Mouse (Mus musculus) splenic B cell, adult 2 months (primary cell): ENCODE results near the gene Myo18a.
A peak's percentile ranks its signal among the peaks of the same experiment; 100 is the strongest.

Experiments used
- DNase-seq: peaks from one replicate; pipeline ENCODE4 v3.0.0-alpha.2; 2011; ENCODE audit warnings: low read depth, low spot score
- H3K27me3 ChIP-seq: 2 replicates; pipeline ENCODE4 v1.6.1; 2012; ENCODE audit warnings: mild to moderate bottlenecking, low read length, moderate library complexity, mixed read lengths; ENCODE audit not compliant: control insufficient read depth, poor library complexity, insufficient read depth, severe bottlenecking
- H3K36me3 ChIP-seq: 2 replicates; pipeline ENCODE4 v1.6.1; 2012; ENCODE audit warnings: mild to moderate bottlenecking, low read length, moderate library complexity, mixed read lengths; ENCODE audit not compliant: control insufficient read depth, poor library complexity, insufficient read depth, severe bottlenecking

Gene Myo18a

GRCm38 (mm10) chr11:77872236-77872635 lies 109.2 kb downstream of the Myo18a start:
- no peaks in the 10 kb centered on the region; the same call in 1 of the 2 replicates for H3K27me3 ChIP-seq
- H3K36me3 ChIP-seq, result no peaks in the 10 kb centered on the region
- DNase-seq, result no peak

GRCm38 (mm10) chr11:77872685-77873084 lies 109.6 kb downstream of the Myo18a start:
- DNase-seq, result no peak
- H3K36me3 ChIP-seq, result no peaks in the 10 kb centered on the region
- H3K27me3 ChIP-seq, result no peaks in the 10 kb centered on the region; the same call in 1 of the 2 replicates

GRCm38 (mm10) chr11:77873116-77873515 lies 110.1 kb downstream of the Myo18a start:
- H3K36me3 ChIP-seq, result no peaks in the 10 kb centered on the region
- H3K27me3 ChIP-seq, result no peaks in the 10 kb centered on the region
- DNase-seq, result no peak

GRCm38 (mm10) chr11:77874685-77875231 lies 111.7 kb downstream of the Myo18a start:
- DNase-seq, result no peak
- H3K36me3 ChIP-seq, result no peaks in the 10 kb centered on the region
- H3K27me3 ChIP-seq, result no peaks in the 10 kb centered on the region

- DNase-seq, result no peak
- Histone ChIP-seq H3K27me3 (no peaks in the 10 kb centered on the region), H3K36me3 (no peaks in the 10 kb centered on the region)
Measured at GRCm38 (mm10) chr11:77875269-77875668, 112.2 kb downstream of the Myo18a start.

- DNase-seq, result no peak
- Histone ChIP-seq H3K27me3 (no peaks in the 10 kb centered on the region), H3K36me3 (no peaks in the 10 kb centered on the region)
Measured at GRCm38 (mm10) chr11:77875847-77876759, 113.1 kb downstream of the Myo18a start.

GRCm38 (mm10) chr11:77876760-77877148 lies 113.7 kb downstream of the Myo18a start:
- Histone ChIP-seq H3K27me3 (no peaks in the 10 kb centered on the region), H3K36me3 (no peaks in the 10 kb centered on the region)
- DNase-seq, result no peak

- DNase-seq, result no peak
- Histone ChIP-seq H3K36me3 (no peaks in the 10 kb centered on the region), H3K27me3 (no peaks in the 10 kb centered on the region)
Measured at GRCm38 (mm10) chr11:77884524-77885245, 121.6 kb downstream of the Myo18a start.

GRCm38 (mm10) chr11:77885246-77885575 lies 122.2 kb downstream of the Myo18a start:
- no peaks in the 10 kb centered on the region for H3K36me3 ChIP-seq
- no peaks in the 10 kb centered on the region for H3K27me3 ChIP-seq
- DNase-seq, result no peak

GRCm38 (mm10) chr11:77887373-77887960 lies 124.4 kb downstream of the Myo18a start:
- H3K27me3 ChIP-seq, result no peaks in the 10 kb centered on the region
- peak; percentile 75 for DNase-seq
- H3K36me3 ChIP-seq, result no peaks in the 10 kb centered on the region

- peak; percentile 68 for DNase-seq
- Histone ChIP-seq H3K36me3 (no peaks in the 10 kb centered on the region), H3K27me3 (no peaks in the 10 kb centered on the region)
Measured at GRCm38 (mm10) chr11:77888846-77889245, 125.8 kb downstream of the Myo18a start.

- H3K36me3 ChIP-seq, result no peaks in the 10 kb centered on the region
- DNase-seq, result no peak
- H3K27me3 ChIP-seq, result no peaks in the 10 kb centered on the region
Measured at GRCm38 (mm10) chr11:77889484-77889883, 126.4 kb downstream of the Myo18a start.

GRCm38 (mm10) chr11:77890648-77891258 lies 127.7 kb downstream of the Myo18a start:
- no peaks in the 10 kb centered on the region for H3K36me3 ChIP-seq
- DNase-seq, result peak; percentile 40
- no peaks in the 10 kb centered on the region for H3K27me3 ChIP-seq

- no peaks in the 10 kb centered on the region for H3K27me3 ChIP-seq
- DNase-seq, result no peak
- no peaks in the 10 kb centered on the region for H3K36me3 ChIP-seq
Measured at GRCm38 (mm10) chr11:77892883-77893282, 129.8 kb downstream of the Myo18a start.
